Mouse (Mus musculus) bone marrow, adult 2 months (tissue): ENCODE results near the gene Aldh3b2.

Source experiments
- CTCF ChIP-seq: fragments of 200-500 bp; IDR thresholded peaks from 2 replicates; pipeline ENCODE4 v1.5.1; 2011; ENCODE audit warnings: low read length, control low read depth; ENCODE audit not compliant: control insufficient read depth, insufficient read depth
- POLR2A ChIP-seq: fragments of 200-500 bp; IDR thresholded peaks from 2 replicates; pipeline ENCODE4 v1.6.1; 2011; ENCODE audit warnings: low read depth, mild to moderate bottlenecking, control low read depth, low read length, borderline replicate concordance; ENCODE audit not compliant: control insufficient read depth

GRCm38 (mm10) chr19:3995505-3995904 lies 23.4 kb downstream of the Aldh3b2 start:
- TF ChIP-seq POLR2A (no peak), CTCF (no peak)
